Mouse (Mus musculus) liver, adult 2 months (tissue): ENCODE results near the gene Phex. TPM values are rescaled to one million over a fixed set of nuclear protein-coding genes. Genes with fewer than 3 reads are reported as not detected.

Experiments
- DNase-seq: peaks from one replicate; pipeline ENCODE4 v3.0.0-alpha.2; 2011; ENCODE audit warnings: low read depth, low spot score; ENCODE audit errors: extremely low read depth
- H3K27ac ChIP-seq: fragments of 200-500 bp; replicated peaks from 2 replicates; pipeline ENCODE4 v1.5.1; 2012; ENCODE audit warnings: low read depth, mild to moderate bottlenecking, control low read depth, inconsistent platforms, low read length; ENCODE audit not compliant: insufficient read depth
- H3K27me3 ChIP-seq: fragments of 200-500 bp; 2 replicates; pipeline ENCODE4 v1.6.1; 2012; ENCODE audit warnings: mild to moderate bottlenecking, moderate library complexity, low read length, inconsistent platforms; ENCODE audit not compliant: control insufficient read depth, insufficient read depth
- H3K36me3 ChIP-seq: fragments of 200-500 bp; 2 replicates; pipeline ENCODE4 v1.6.1; 2012; ENCODE audit warnings: low read length, inconsistent platforms; ENCODE audit not compliant: control insufficient read depth, insufficient read depth
- H3K4me1 ChIP-seq: fragments of 200-500 bp; 2 replicates; pipeline ENCODE4 v1.6.1; 2011; ENCODE audit warnings: low read length; ENCODE audit not compliant: control insufficient read depth, insufficient read depth
- H3K4me3 ChIP-seq: fragments of 200-500 bp; 2 replicates; pipeline ENCODE4 v1.5.1; 2011; ENCODE audit warnings: low read depth, mild to moderate bottlenecking, control low read depth, low read length, moderate library complexity; ENCODE audit not compliant: insufficient read depth
- H3K79me2 ChIP-seq: fragments of 200-500 bp; 2 replicates; pipeline ENCODE4 v1.6.1; 2012; ENCODE audit warnings: inconsistent platforms, mild to moderate bottlenecking, low read length, moderate library complexity; ENCODE audit not compliant: control insufficient read depth, insufficient read depth
- H3K9ac ChIP-seq: fragments of 200-500 bp; 2 replicates; pipeline ENCODE4 v1.6.1; 2012; ENCODE audit warnings: low read depth, mild to moderate bottlenecking, control low read depth, inconsistent platforms, low read length
- CTCF ChIP-seq: fragments of 200-500 bp; IDR thresholded peaks from 2 replicates; pipeline ENCODE4 v1.5.1; 2011; ENCODE audit warnings: low read depth, low read length, control low read depth
- POLR2A ChIP-seq: fragments of 200-500 bp; IDR thresholded peaks from 2 replicates; pipeline ENCODE4 v1.6.1; 2011; ENCODE audit warnings: low read length, control low read depth; ENCODE audit not compliant: insufficient read depth; ENCODE audit errors: extremely low read depth
- WGBS: fragments of 180-500 bp; shearing (Covaris S2); methylation state at CpG from one replicate; pipeline ENCODE4 v1.1.7; 2018; 5-methylcytosine and 5-hydroxymethylcytosine counted together
- polyA plus RNA-seq: library from polyadenylated mRNA; depleted of rRNA; stranded (reverse); fragments of >200 nt; gene quantifications from 2 replicates; pipeline ENCODE4 v1.2.3, GENCODE M21; 2012; rRNA removed
- total RNA-seq: library from RNA; depleted of rRNA; stranded (reverse); fragments of >200 nt; gene quantifications from 2 replicates; pipeline ENCODE4 v1.2.3, GENCODE M21; 2014; rRNA removed

Gene Phex
- total and polyA plus RNA-seq, 2 experiments = not detected

DNA sequence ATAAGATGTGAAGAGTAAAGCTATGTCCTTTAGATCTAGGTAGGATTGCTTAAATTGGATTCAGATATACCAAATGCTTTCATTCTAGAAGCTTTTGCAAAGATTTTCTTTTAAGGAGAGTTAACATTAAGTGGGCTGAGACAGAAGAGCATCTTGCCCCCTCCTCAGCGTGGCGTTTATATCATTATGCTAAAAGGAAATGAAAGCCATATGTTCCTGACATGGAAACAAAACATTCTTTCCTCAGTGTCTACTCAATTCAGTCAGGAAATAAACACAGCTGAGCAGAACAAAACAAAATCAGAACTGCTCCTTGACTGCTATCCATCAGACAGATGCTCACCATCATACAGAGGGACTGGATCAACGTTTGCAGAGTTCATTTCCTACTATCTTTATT is 251.0 kb downstream of the Phex start:
- DNase-seq = no peak
- TF ChIP-seq POLR2A (no peak), CTCF (no peak)
- H3K27ac ChIP-seq = no peak overlapping the region
- H3K4me3 ChIP-seq = no peak overlapping the region
- H3K79me2 ChIP-seq = no peaks in the 10 kb centered on the region
- no peaks in the 10 kb centered on the region for H3K36me3 ChIP-seq
- 70% methylated on average over 3 of the region's 3 CpGs for WGBS
- no peaks in the 10 kb centered on the region for H3K4me1 ChIP-seq
- H3K9ac ChIP-seq = no peak overlapping the region
- H3K27me3 ChIP-seq = no peaks in the 10 kb centered on the region

DNA sequence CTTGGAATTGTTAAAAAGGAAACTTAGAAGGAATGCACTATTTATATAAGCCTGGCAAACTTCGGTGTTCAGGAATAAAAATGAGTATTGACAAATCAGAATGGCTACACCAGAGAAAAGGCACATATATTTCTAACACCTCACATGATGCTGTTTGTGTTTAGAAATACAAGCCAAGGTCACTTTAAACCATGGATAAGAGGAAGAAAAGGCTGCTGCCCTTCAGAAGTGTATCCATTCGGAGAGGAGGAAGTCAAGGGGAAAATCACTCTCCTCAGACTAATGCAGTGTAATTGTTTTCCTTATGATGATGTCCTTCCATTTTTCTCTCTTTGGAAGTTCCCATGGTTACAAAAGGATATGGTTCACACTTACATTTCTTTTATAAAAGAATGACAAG is 251.7 kb downstream of the Phex start:
- H3K36me3 ChIP-seq = no peaks in the 10 kb centered on the region
- H3K4me3 ChIP-seq = no peak overlapping the region
- no peak for DNase-seq
- H3K27ac ChIP-seq = no peak overlapping the region
- no peaks in the 10 kb centered on the region for H3K4me1 ChIP-seq
- H3K27me3 ChIP-seq = no peaks in the 10 kb centered on the region
- WGBS = 67% methylated on average over 2 of the region's 2 CpGs
- H3K79me2 ChIP-seq = no peaks in the 10 kb centered on the region
- no peak overlapping the region for H3K9ac ChIP-seq
- no peak for TF ChIP-seq POLR2A
- TF ChIP-seq CTCF = no peak

DNA sequence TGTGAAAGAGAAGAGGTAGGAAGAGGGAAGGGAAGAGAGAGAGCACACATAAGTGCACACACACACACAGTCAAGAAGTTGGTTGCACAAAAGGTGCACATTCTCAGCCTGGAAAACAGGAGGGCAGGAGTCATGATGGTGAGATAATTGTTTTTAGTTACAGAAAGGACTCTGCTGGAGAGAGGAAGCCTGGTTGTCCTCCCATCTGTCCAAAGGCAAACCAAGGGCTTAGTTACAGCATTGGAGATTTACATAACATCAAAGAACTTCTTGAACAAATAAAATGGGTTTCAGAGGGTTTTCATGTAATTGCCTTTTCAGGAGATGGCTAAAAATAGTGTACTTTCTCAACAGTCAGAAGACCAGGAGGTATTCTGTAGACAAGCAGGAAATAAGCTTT is 270.4 kb downstream of the Phex start:
- H3K9ac ChIP-seq = no peak overlapping the region

DNA sequence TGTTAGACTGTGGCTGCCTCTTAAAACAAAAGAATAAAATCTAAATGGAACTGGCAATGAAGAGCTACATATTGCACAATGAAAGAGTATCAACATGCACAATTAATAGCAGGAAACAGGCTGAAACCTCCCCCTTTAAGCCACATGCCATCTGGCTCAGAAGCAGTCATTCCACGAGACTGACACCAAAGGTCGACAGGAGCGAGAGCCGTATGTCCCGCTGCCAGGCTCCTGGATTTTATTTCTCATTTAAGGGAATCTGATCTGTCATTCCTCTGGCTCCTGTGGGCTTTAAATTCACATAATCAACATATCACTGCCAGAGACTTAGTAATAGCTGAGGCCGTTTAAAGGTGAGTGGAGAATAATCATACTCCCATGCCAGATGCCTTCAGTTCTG is 275.5 kb downstream of the Phex start:
- DNase-seq = no peak
- H3K4me3 ChIP-seq = no peak overlapping the region
- H3K27ac ChIP-seq = no peak overlapping the region
- no peaks in the 10 kb centered on the region for H3K4me1 ChIP-seq
- 83% methylated on average over 6 of the region's 6 CpGs for WGBS
- no peak overlapping the region for H3K9ac ChIP-seq
- TF ChIP-seq CTCF (no peak), POLR2A (no peak)
- no peaks in the 10 kb centered on the region for H3K79me2 ChIP-seq
- H3K27me3 ChIP-seq = no peaks in the 10 kb centered on the region
- no peaks in the 10 kb centered on the region for H3K36me3 ChIP-seq

More for the DNA sequence above, 270.4 kb downstream of the Phex start:
- no peak for DNase-seq
- Histone ChIP-seq H3K79me2 (no peaks in the 10 kb centered on the region), H3K4me3 (no peak overlapping the region), H3K27me3 (no peaks in the 10 kb centered on the region), H3K36me3 (no peaks in the 10 kb centered on the region), H3K27ac (no peak overlapping the region), H3K4me1 (no peaks in the 10 kb centered on the region)
- TF ChIP-seq POLR2A = no peak
- no peak for TF ChIP-seq CTCF

Other genes with a start within 250 kb of the Phex start
- 5.5 and 7.5 TPM in 2 replicates for gene Sms, start 77.0 kb upstream of the Phex start, total RNA-seq
- gene Sms, start 77.0 kb upstream of the Phex start, polyA plus RNA-seq = 2.3 and 3.2 TPM in 2 replicates
- gene Yy2, start 153.7 kb upstream of the Phex start, total RNA-seq = 1.3 TPM in 2 replicates
- 0.12 TPM in 1 of 2 replicates, not detected in the other for gene Yy2, start 153.7 kb upstream of the Phex start, polyA plus RNA-seq
- 3.8 and 4.7 TPM in 2 replicates for gene Mbtps2, start 183.4 kb upstream of the Phex start, total RNA-seq
- gene Mbtps2, start 183.4 kb upstream of the Phex start, polyA plus RNA-seq = 5.5 and 6.3 TPM in 2 replicates